In the genomic region with DNA sequence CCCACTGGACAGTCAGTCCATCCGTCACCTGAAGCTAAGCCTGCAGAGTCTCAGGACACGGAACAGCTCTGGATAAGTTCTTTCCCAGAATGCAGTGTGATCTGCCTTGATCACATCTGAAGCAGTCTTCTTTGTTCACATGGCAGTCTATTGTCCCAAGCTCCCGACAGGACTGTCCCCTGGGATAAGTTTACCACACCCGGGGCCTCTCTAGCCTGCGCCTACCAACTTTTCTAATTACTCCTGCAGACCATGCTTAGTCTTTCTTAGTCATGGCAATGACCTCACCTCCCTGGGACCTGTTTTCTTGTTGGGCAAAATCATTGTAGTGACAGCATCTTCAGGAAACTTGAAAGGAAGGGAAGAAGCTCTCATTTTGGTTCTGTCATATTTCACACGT, we compare ENCODE assay signal across 27 mouse cellular contexts. TPM values are rescaled to one million over a fixed set of nuclear protein-coding genes. Genes with fewer than 3 reads are reported as not detected.
A peak's percentile ranks its signal among the peaks of the same experiment; 100 is the strongest.
DNase-seq lines count a peak whose midpoint lies in the region; ATAC-seq and TF ChIP-seq lines count a peak whose summit lies in the region.
"Had no signal": no experiment of that assay in that cellular context is flagged by ENCODE, and none has a peak within 500 bp of the region (broad histone marks: within the 10 kb centered on the region; RNA-seq: fewer than 3 reads in every experiment).

No protein-coding gene starts in this region.

- WGBS in heart, adult 2 months, result 52% methylated on average over 6 of the region's 6 CpGs
- WGBS in stomach, embryonic 15.5 days, result 74% methylated on average over 6 of the region's 6 CpGs

- peak overlapping the region; percentile 9 for H3ac ChIP-seq in C2C12 (ENCODE audit: control insufficient read depth, insufficient read length, low read depth)

- no peak for TF ChIP-seq CTCF in heart, adult 2 months (IDR thresholded peaks at IDR 0.05)
- TF ChIP-seq CTCF in C2C12 (IDR thresholded peaks at IDR 0.05; ENCODE audit: control insufficient read depth, insufficient read depth, insufficient read length), result no peak

- peak; percentile 96 for DNase-seq in heart, adult 11 months
- no peak for DNase-seq in heart, adult 2 months
- DNase-seq in lung, postnatal 36 days, result no peak
- DNase-seq in ovary, adult 18-20 months (ENCODE audit: low spot score), result no peak
- DNase-seq: adrenal gland, adult 2 months; adrenal gland, postnatal 10 days; adrenal gland, postnatal 25 days; B cell, adult 2 months; cerebellum, adult 11 months; cerebellum, adult 18-20 months; cerebellum, adult 8-10 months; cerebellum, adult 9-11 months; cerebellum, postnatal 14 days; cerebellum, postnatal 36 days; embryo, embryonic 11 days had no signal

- no peaks in the 10 kb centered on the region for H3K79me3 ChIP-seq in C2C12 (ENCODE audit: low read depth)

- H3K9ac ChIP-seq in heart, adult 2 months (ENCODE audit: low read depth, low read length), result no peak overlapping the region
- no peak overlapping the region for H3K9ac ChIP-seq in stomach, embryonic 15.5 days
- H3K9ac ChIP-seq: embryonic facial prominence, embryonic 15.5 days; forebrain, embryonic 12.5 days had no signal

- H3K27me3 ChIP-seq in heart, adult 2 months (ENCODE audit: control insufficient read depth, insufficient read depth, low read length), result no peaks in the 10 kb centered on the region
- no peaks in the 10 kb centered on the region for H3K27me3 ChIP-seq in C2C12 (ENCODE audit: control insufficient read depth, insufficient read depth, insufficient read length)
- H3K27me3 ChIP-seq in stomach, embryonic 15.5 days (replicated peaks), result no peaks in the 10 kb centered on the region
- H3K27me3 ChIP-seq: embryonic facial prominence, embryonic 13.5 days; embryonic facial prominence, embryonic 15.5 days; forebrain, embryonic 12.5 days; Patski had no signal

- ATAC-seq in stomach, embryonic 15.5 days (ENCODE audit: insufficient read depth, low FRiP score, low read depth), result peak; percentile 17; the same call in 1 of the 2 replicates
- ATAC-seq: forebrain, embryonic 14.5 days; forebrain, embryonic 16.5 days; Patski had no signal

- no peaks in the 10 kb centered on the region for H3K9me3 ChIP-seq in stomach, embryonic 15.5 days
- H3K9me3 ChIP-seq: embryonic facial prominence, embryonic 13.5 days; embryonic facial prominence, embryonic 15.5 days; forebrain, embryonic 10.5 days; forebrain, embryonic 12.5 days had no signal

- no peaks in the 10 kb centered on the region for H3K79me2 ChIP-seq in heart, adult 2 months (replicated peaks; ENCODE audit: control insufficient read depth, insufficient read depth, low read length)
- H3K79me2 ChIP-seq in C2C12 (ENCODE audit: control insufficient read depth, insufficient read depth), result no peaks in the 10 kb centered on the region

- TF ChIP-seq POLR2A in heart, adult 2 months (IDR thresholded peaks at IDR 0.05; ENCODE audit: insufficient read depth, low read depth, low read length), result no peak

- no peak for TF ChIP-seq EP300 in heart, adult 2 months (IDR thresholded peaks at IDR 0.05; ENCODE audit: insufficient read depth, low read depth, low read length)

- H3K4me2 ChIP-seq in stomach, embryonic 15.5 days, result no peak overlapping the region
- H3K4me2 ChIP-seq: embryonic facial prominence, embryonic 13.5 days; embryonic facial prominence, embryonic 15.5 days; forebrain, embryonic 12.5 days had no signal

- H3K27ac ChIP-seq in heart, adult 2 months, result no peak overlapping the region
- no peak overlapping the region for H3K27ac ChIP-seq in stomach, embryonic 15.5 days
- H3K27ac ChIP-seq: embryonic facial prominence, embryonic 13.5 days; embryonic facial prominence, embryonic 15.5 days; forebrain, embryonic 10.5 days; forebrain, embryonic 12.5 days had no signal

- intact Hi-C loops in heart, adult 2 months (cut with DNase I), result no loop called here

- no peaks in the 10 kb centered on the region for H3K36me3 ChIP-seq in heart, adult 2 months (ENCODE audit: control insufficient read depth, insufficient read depth, low read length)
- peaks cover 30% of the 10 kb centered on the region for H3K36me3 ChIP-seq in C2C12 (ENCODE audit: control insufficient read depth, insufficient read depth)
- peaks cover 35% of the 10 kb centered on the region for H3K36me3 ChIP-seq in stomach, embryonic 15.5 days

- H3K4me3 ChIP-seq in heart, adult 2 months, result no peak overlapping the region
- no peak overlapping the region for H3K4me3 ChIP-seq in C2C12 (ENCODE audit: insufficient read depth, poor library complexity, severe bottlenecking)
- no peak overlapping the region for H3K4me3 ChIP-seq in stomach, embryonic 15.5 days (replicated peaks)
- H3K4me3 ChIP-seq: embryonic facial prominence, embryonic 13.5 days; embryonic facial prominence, embryonic 15.5 days; erythroblast, embryonic 14.5 days; forebrain, embryonic 10.5 days; forebrain, embryonic 12.5 days had no signal

- H3K4me1 ChIP-seq in heart, adult 2 months (ENCODE audit: control insufficient read depth, insufficient read depth, low read length), result no peaks in the 10 kb centered on the region; the same call in 1 of the 2 replicates
- no peaks in the 10 kb centered on the region; the same call in 1 of the 2 replicates for H3K4me1 ChIP-seq in stomach, embryonic 15.5 days
- H3K4me1 ChIP-seq: embryonic facial prominence, embryonic 13.5 days; embryonic facial prominence, embryonic 15.5 days; forebrain, embryonic 12.5 days had no signal

TF ChIP-seq in C2C12, 6 proteins besides CTCF, POLR2A, EP300 and RAD21:
- no peak for TF ChIP-seq MYOD1 (IDR thresholded peaks at IDR 0.05; ENCODE audit: control insufficient read depth, insufficient read length, low read depth)
TF ChIP-seq in C2C12: peak in this region for 0.

RNA-seq across cellular contexts. Expression of a gene that starts 8.8 kb away (rescaled TPM):
- 1 to 10 TPM in 1 of 2 experiments, under 1 TPM in 1; 0.61 to 1.4 TPM for total RNA-seq in heart, adult 2 months (2021)
- 0.39 and 0.59 TPM in 2 replicates for polyA plus RNA-seq in heart, adult 2 months (2012; rRNA removed)
- 0.01 TPM for polyA plus RNA-seq in C2C12 (2012; fragmentation: generic; extraction: Trizol)
- 0.61 and 0.65 TPM in 2 replicates for polyA plus RNA-seq in stomach, embryonic 15.5 days (2015; fragmentation: Nextera tagmentation; extraction: Ambion mirVana)
- total RNA-seq: adrenal gland, adult 2 months; adrenal gland, postnatal 25 days; common myeloid progenitor, adult 5-6 weeks had no signal
- polyA plus RNA-seq: adrenal gland, adult 2 months; erythroblast, embryonic 14.5 days had no signal

RNA-seq across cellular contexts. Expression of a gene that starts 9.1 kb away (rescaled TPM):
- total RNA-seq in heart, adult 2 months (2021), result 10 to 100 TPM; 21.3 to 24.0 TPM
- polyA plus RNA-seq in heart, adult 2 months (2012; rRNA removed), result 27.7 and 35.5 TPM in 2 replicates
- polyA plus RNA-seq in C2C12 (2012; fragmentation: generic; extraction: Trizol), result 15.3 TPM
- polyA plus RNA-seq in stomach, embryonic 15.5 days (2015; fragmentation: Nextera tagmentation; extraction: Ambion mirVana), result 47.6 and 51.4 TPM in 2 replicates

RNA-seq across cellular contexts. Expression of a gene that starts 16.5 kb away (rescaled TPM):
- under 1 TPM; 0.16 to 0.39 TPM for total RNA-seq in heart, adult 2 months (2021)
- 0.12 and 0.57 TPM in 2 replicates for polyA plus RNA-seq in heart, adult 2 months (2012; rRNA removed)
- 0.11 TPM for polyA plus RNA-seq in C2C12 (2012; fragmentation: generic; extraction: Trizol)
- polyA plus RNA-seq in stomach, embryonic 15.5 days (2015; fragmentation: Nextera tagmentation; extraction: Ambion mirVana), result 0.22 and 0.28 TPM in 2 replicates
- total RNA-seq: adrenal gland, adult 2 months; adrenal gland, postnatal 25 days; common myeloid progenitor, adult 5-6 weeks had no signal
- polyA plus RNA-seq: embryonic facial prominence, embryonic 11.5 days; erythroblast, embryonic 14.5 days; forebrain, embryonic 10.5 days had no signal

RNA-seq across cellular contexts. Expression of a gene that starts 47.3 kb away (rescaled TPM):
- total RNA-seq in heart, adult 2 months (2021), result under 1 TPM; 0.78 to 0.84 TPM
- 0.70 and 2.9 TPM in 2 replicates for polyA plus RNA-seq in heart, adult 2 months (2012; rRNA removed)
- 1.2 TPM for polyA plus RNA-seq in C2C12 (2012; fragmentation: generic; extraction: Trizol)
- 8.4 and 9.1 TPM in 2 replicates for polyA plus RNA-seq in stomach, embryonic 15.5 days (2015; fragmentation: Nextera tagmentation; extraction: Ambion mirVana)
- total RNA-seq: adrenal gland, postnatal 25 days; common myeloid progenitor, adult 5-6 weeks had no signal
- polyA plus RNA-seq: erythroblast, embryonic 14.5 days had no signal
